ENCODE assay signal across 8 mouse cellular contexts in the genomic region with DNA sequence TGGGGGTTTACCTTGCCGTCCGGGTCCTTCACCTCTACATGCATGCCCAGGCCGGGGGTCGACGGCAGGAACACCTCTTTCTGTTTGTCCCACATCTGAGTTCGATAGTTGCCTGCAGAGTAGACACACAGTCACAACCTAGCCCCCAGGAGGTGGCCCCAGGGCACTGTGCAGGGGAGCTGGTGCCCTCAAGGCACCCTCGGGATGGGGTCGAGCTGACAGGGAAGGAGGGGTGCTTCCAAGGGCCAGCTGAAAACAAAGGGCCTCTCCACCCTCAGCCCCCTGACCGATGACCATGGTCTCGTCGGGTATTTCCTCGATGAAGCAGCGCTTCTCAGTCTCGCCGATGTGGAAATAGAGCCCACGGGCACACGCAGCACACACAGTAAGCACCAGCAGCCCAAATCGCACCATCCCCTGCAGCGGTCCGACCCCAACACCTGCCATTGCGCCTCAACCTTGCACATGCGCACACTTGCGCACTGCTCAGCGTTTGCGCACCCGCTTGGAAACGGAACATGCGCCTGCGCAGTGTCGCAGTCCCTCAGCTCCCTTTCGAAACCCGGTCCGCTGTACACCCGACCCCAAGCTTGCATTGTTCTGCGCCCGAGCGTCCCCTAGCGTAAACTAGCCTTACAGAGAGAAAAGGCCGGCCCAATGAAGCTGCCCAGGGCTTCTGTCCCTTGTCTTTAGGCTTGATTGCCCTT. TPM values are rescaled to one million over a fixed set of nuclear protein-coding genes. Genes with fewer than 3 reads are reported as not detected.
A peak's percentile ranks its signal among the peaks of the same experiment; 100 is the strongest.
DNase-seq lines count a peak whose midpoint lies in the region; ATAC-seq and TF ChIP-seq lines count a peak whose summit lies in the region.

Tmed4 (minus strand) TSS at position 484 of the 707 bp plus-strand sequence.

- TF ChIP-seq EP300 in ES-Bruce4 (IDR thresholded peaks at IDR 0.05; ENCODE audit: insufficient read depth, low read depth, low read length) = 0 out of 2 replicates have a peak, but pooled peaks have one; percentile 32
- no peak for TF ChIP-seq EP300 in liver, postnatal 0 days (IDR thresholded peaks at IDR 0.05; ENCODE audit: low read depth)

- intact Hi-C loops in heart, postnatal 10 days (cut with DNase I) = loop anchor here (2.0 kb wide), 1 partner anchor 16 kb away; the partner anchor contains the start of gene Ogdh

- peak; percentile 71 for TF ChIP-seq CTCF in ES-Bruce4 (IDR thresholded peaks at IDR 0.05; ENCODE audit: low read depth, low read length)
- TF ChIP-seq CTCF in liver, postnatal 0 days (IDR thresholded peaks at IDR 0.05; ENCODE audit: low read depth) = peak; percentile 91

- no peaks in the 10 kb centered on the region for H3K9me3 ChIP-seq in ES-Bruce4 (replicated peaks; ENCODE audit: control insufficient read depth, insufficient read depth, low read length, poor library complexity, severe bottlenecking)
- H3K9me3 ChIP-seq in forebrain, embryonic 13.5 days (replicated peaks) = no peaks in the 10 kb centered on the region; the same call in 1 of the 2 replicates
- no peaks in the 10 kb centered on the region for H3K9me3 ChIP-seq in liver, postnatal 0 days (ENCODE audit: low read length)
- H3K9me3 ChIP-seq in neural tube, embryonic 14.5 days (ENCODE audit: control insufficient read depth, low read length) = no peaks in the 10 kb centered on the region

- no peaks in the 10 kb centered on the region for H3K27me3 ChIP-seq in ES-Bruce4 (ENCODE audit: control insufficient read depth, insufficient read depth, low read length, poor library complexity, severe bottlenecking)
- H3K27me3 ChIP-seq in forebrain, embryonic 13.5 days = no peaks in the 10 kb centered on the region
- no peaks in the 10 kb centered on the region for H3K27me3 ChIP-seq in liver, postnatal 0 days (ENCODE audit: insufficient read depth, low read length)
- no peaks in the 10 kb centered on the region for H3K27me3 ChIP-seq in neural tube, embryonic 14.5 days (ENCODE audit: control insufficient read depth, insufficient read depth, low read length)

- TF ChIP-seq POLR2A in ES-Bruce4 (IDR thresholded peaks at IDR 0.05; ENCODE audit: insufficient read depth, low read length) = peak; percentile 99

- peak within 1 kb of the TSS; percentile 55 for H3K9ac ChIP-seq in ES-Bruce4 (ENCODE audit: low read depth, poor library complexity, severe bottlenecking)
- H3K9ac ChIP-seq in forebrain, embryonic 13.5 days = peak within 1 kb of the TSS; percentile 98
- H3K9ac ChIP-seq in liver, postnatal 0 days (replicated peaks) = peak within 1 kb of the TSS; percentile 90
- H3K9ac ChIP-seq in neural tube, embryonic 14.5 days (replicated peaks; ENCODE audit: low read depth, low read length) = peak within 1 kb of the TSS; percentile 87

- H3K4me3 ChIP-seq in ES-Bruce4 (ENCODE audit: low read depth, low read length) = peak within 1 kb of the TSS; percentile 74
- H3K4me3 ChIP-seq in forebrain, embryonic 13.5 days = peak within 1 kb of the TSS; percentile 97
- H3K4me3 ChIP-seq in liver, postnatal 0 days (ENCODE audit: low read depth, low read length) = peak within 1 kb of the TSS; percentile 91
- H3K4me3 ChIP-seq in neural tube, embryonic 14.5 days (ENCODE audit: low read depth, low read length) = peak within 1 kb of the TSS; percentile 94

- DNase-seq in heart, postnatal 10 days = peak; percentile 99 to 100
- DNase-seq in large intestine, adult 2 months (ENCODE audit: low read depth, low spot score) = peak; percentile 95
- peak; percentile 95 for DNase-seq in liver, postnatal 0 days
- DNase-seq in testis, postnatal 10 days (ENCODE audit: low spot score) = peak; percentile 99

- H3K4me1 ChIP-seq in ES-Bruce4 (ENCODE audit: control insufficient read depth, insufficient read depth, low read length) = no peaks in the 10 kb centered on the region
- H3K4me1 ChIP-seq in forebrain, embryonic 13.5 days = peaks cover 30% of the 10 kb centered on the region
- H3K4me1 ChIP-seq in liver, postnatal 0 days (ENCODE audit: insufficient read depth) = peaks cover 17% of the 10 kb centered on the region
- H3K4me1 ChIP-seq in neural tube, embryonic 14.5 days (ENCODE audit: control insufficient read depth, insufficient read depth, low read length) = peaks cover 15% of the 10 kb centered on the region

- H3K36me3 ChIP-seq in ES-Bruce4 (ENCODE audit: control insufficient read depth, insufficient read depth, low read length, poor library complexity, severe bottlenecking) = peaks cover 7% of the 10 kb centered on the region; the same call in 1 of the 2 replicates
- H3K36me3 ChIP-seq in forebrain, embryonic 13.5 days (ENCODE audit: poor library complexity, severe bottlenecking) = peaks cover 34% of the 10 kb centered on the region
- H3K36me3 ChIP-seq in liver, postnatal 0 days (replicated peaks; ENCODE audit: insufficient read depth, low read length) = peaks cover 8% of the 10 kb centered on the region; the same call in 1 of the 2 replicates
- H3K36me3 ChIP-seq in neural tube, embryonic 14.5 days (ENCODE audit: control insufficient read depth, insufficient read depth, low read length) = peaks cover 16% of the 10 kb centered on the region

- under 1% methylated on average over 39 of the region's 39 CpGs for WGBS in forebrain, embryonic 13.5 days
- under 1% methylated on average over 39 of the region's 39 CpGs for whole genome bisulfite sequencing in large intestine, adult 2 months
- WGBS in liver, postnatal 0 days (ENCODE audit: insufficient replicate concordance) = under 1% methylated on average over 39 of the region's 39 CpGs
- 1% methylated on average over 39 of the region's 39 CpGs for WGBS in neural tube, embryonic 14.5 days

- ATAC-seq in cerebellum, adult (ENCODE audit: insufficient number of reproducible peaks, low FRiP score, low TSS enrichment) = peak; percentile 95
- peak; percentile 98 for ATAC-seq in forebrain, embryonic 13.5 days
- ATAC-seq in liver, postnatal 0 days = peak; percentile 93
- ATAC-seq in neural tube, embryonic 14.5 days (ENCODE audit: low read depth) = peak; percentile 97

- peak within 1 kb of the TSS; percentile 89 for H3K4me2 ChIP-seq in forebrain, embryonic 13.5 days
- H3K4me2 ChIP-seq in liver, postnatal 0 days (ENCODE audit: low read depth, low read length) = peak within 1 kb of the TSS; percentile 99
- H3K4me2 ChIP-seq in neural tube, embryonic 14.5 days (ENCODE audit: low read depth, low read length) = peak within 1 kb of the TSS; percentile 97

- no peak within 1 kb of the TSS for H3K27ac ChIP-seq in ES-Bruce4 (ENCODE audit: insufficient read depth, low read length)
- H3K27ac ChIP-seq in forebrain, embryonic 13.5 days = peak within 1 kb of the TSS; percentile 87
- peak within 1 kb of the TSS; percentile 76 for H3K27ac ChIP-seq in liver, postnatal 0 days (ENCODE audit: low read depth)
- H3K27ac ChIP-seq in neural tube, embryonic 14.5 days (ENCODE audit: low read depth, low read length) = peak within 1 kb of the TSS; percentile 75

RNA-seq across cellular contexts. Expression of gene Tmed4, which starts in this region (rescaled TPM):
- polyA plus RNA-seq in ES-Bruce4 (2011; ENCODE audit: insufficient read depth, insufficient read length, low read depth, missing spikeins) = 38.5 and 41.5 TPM in 2 replicates
- polyA plus RNA-seq in forebrain, embryonic 13.5 days (2015; fragmentation: Nextera tagmentation; extraction: Ambion mirVana) = 154 and 155 TPM in 2 replicates
- 10 to 100 TPM; 78.1 to 82.9 TPM for total RNA-seq in heart, postnatal 10 days (2021)
- polyA plus RNA-seq in large intestine, adult 2 months (2012; rRNA removed) = 144 and 160 TPM in 2 replicates
- 83.4 and 91.5 TPM in 2 replicates for polyA plus RNA-seq in liver, postnatal 0 days (2015; fragmentation: Nextera tagmentation; extraction: Ambion mirVana)
- polyA plus RNA-seq in neural tube, embryonic 14.5 days (2014; fragmentation: Nextera tagmentation; extraction: Ambion mirVana) = 130 and 133 TPM in 2 replicates
